Mouse (Mus musculus): ENCODE results near the gene Trhde. TPM values are rescaled to one million over a fixed set of nuclear protein-coding genes. Genes with fewer than 3 reads are reported as not detected.
A peak's percentile ranks its signal among the peaks of the same experiment; 100 is the strongest.

Gene Trhde
- total RNA-seq (2021), result 1 to 10 TPM in 1 of 2 experiments, under 1 TPM in 1; 0.63 to 1.0 TPM
- long read RNA-seq, experiment 1, full-length matches to known transcripts, result 1 of 1 reads
- long read RNA-seq, experiment 1, partial matches to known transcripts, result 0 of 1 reads
- long read RNA-seq, experiment 1, other reads (novel, unspliced or antisense), result 0 of 1 reads
- long read RNA-seq, experiment 2, result 0 reads

GRCm38 (mm10) chr10:114802161-114802651 lies at the start of gene Trhde:
Gene Trhde (minus strand): TSS chr10:114802307.
- DNase-seq, result no peak

GRCm38 (mm10) chr10:114841966-114842365 lies 39.9 kb upstream of the Trhde start:
- DNase-seq, result no peak

- no peak for DNase-seq
Measured at GRCm38 (mm10) chr10:114841440-114841839, 39.3 kb upstream of the Trhde start.

- DNase-seq, result no peak
Measured at GRCm38 (mm10) chr10:114831313-114831712, 29.2 kb upstream of the Trhde start.

GRCm38 (mm10) chr10:114808799-114809198 lies 6.7 kb upstream of the Trhde start:
- no peak for DNase-seq

GRCm38 (mm10) chr10:114805884-114806283 lies 3.8 kb upstream of the Trhde start:
- DNase-seq, result peak; percentile 22

- DNase-seq, result peak; percentile 46
Measured at GRCm38 (mm10) chr10:114801457-114802160, 498 bp downstream of the Trhde start.

GRCm38 (mm10) chr10:114800331-114801304 lies 1.5 kb downstream of the Trhde start:
- peak; percentile 6 for DNase-seq

- DNase-seq, result no peak
Measured at GRCm38 (mm10) chr10:114799481-114799880, 2.6 kb downstream of the Trhde start.

- DNase-seq, result no peak
Measured at GRCm38 (mm10) chr10:114798788-114799187, 3.3 kb downstream of the Trhde start.

- no peak for DNase-seq
Measured at GRCm38 (mm10) chr10:114798218-114798617, 3.9 kb downstream of the Trhde start.

- DNase-seq, result no peak
Measured at GRCm38 (mm10) chr10:114797664-114798063, 4.4 kb downstream of the Trhde start.

GRCm38 (mm10) chr10:114796872-114797271 lies 5.2 kb downstream of the Trhde start:
- no peak for DNase-seq

GRCm38 (mm10) chr10:114794214-114794613 lies 7.9 kb downstream of the Trhde start:
- no peak for DNase-seq

- no peak for DNase-seq
Measured at GRCm38 (mm10) chr10:114765914-114766313, 36.2 kb downstream of the Trhde start.

GRCm38 (mm10) chr10:114762125-114762524 lies 40.0 kb downstream of the Trhde start:
- DNase-seq, result no peak

GRCm38 (mm10) chr10:114759240-114759639 lies 42.9 kb downstream of the Trhde start:
- no peak for DNase-seq

GRCm38 (mm10) chr10:114758614-114759013 lies 43.5 kb downstream of the Trhde start:
- no peak for DNase-seq

GRCm38 (mm10) chr10:114742755-114743705 lies 59.1 kb downstream of the Trhde start:
- DNase-seq, result no peak

GRCm38 (mm10) chr10:114739916-114740315 lies 62.2 kb downstream of the Trhde start:
- DNase-seq, result no peak

- DNase-seq, result no peak
Measured at GRCm38 (mm10) chr10:114737581-114737980, 64.5 kb downstream of the Trhde start.
